Mouse (Mus musculus) stomach, postnatal 0 days (tissue): ENCODE data around the gene Shroom3.

ENCODE experiments used
- CTCF ChIP-seq: IDR thresholded peaks from 2 replicates; pipeline ENCODE4 v1.5.1; 2016; ENCODE audit warnings: antibody characterized with exemption, low read depth, mild to moderate bottlenecking, moderate library complexity
- EP300 ChIP-seq: optimal IDR thresholded peaks from 2 replicates; pipeline ENCODE3; 2016; ENCODE audit warnings: antibody characterized with exemption

DNA sequence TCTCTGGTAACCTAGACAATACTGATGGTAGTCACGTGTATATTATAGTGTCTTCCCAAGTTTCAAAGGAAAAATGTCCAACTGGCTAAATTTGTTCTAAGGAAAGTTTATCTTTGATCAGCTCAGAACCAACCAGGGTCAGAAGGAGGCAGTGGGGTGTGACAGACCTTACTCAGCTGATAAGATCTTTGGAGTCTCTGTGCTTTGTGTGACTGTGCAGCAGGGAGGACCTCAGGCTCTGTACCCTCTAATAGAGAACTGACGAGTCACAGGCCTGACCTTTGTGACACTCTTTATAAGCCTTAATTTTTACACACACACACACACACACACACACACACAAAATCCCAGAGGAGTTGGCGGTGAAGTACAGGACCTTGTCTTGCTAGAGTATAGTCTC, 193.9 kb downstream of the Shroom3 start:
- TF ChIP-seq EP300 (no peak), CTCF (no peak)
